Mouse (Mus musculus) ES-E14 (cell line): Measurements from ENCODE around the gene Adgre5. TPM values are rescaled to one million over a fixed set of nuclear protein-coding genes. Genes with fewer than 3 reads are reported as not detected.

ENCODE experiments used
- DNase-seq: peaks from one replicate; pipeline ENCODE4 v3.0.0-alpha.2; 2013; ENCODE audit warnings: low read depth, low spot score
- H3K27ac ChIP-seq: 2 replicates; pipeline ENCODE4 v1.5.1; 2012; ENCODE audit warnings: low read depth, mild to moderate bottlenecking, low read length, moderate library complexity, mixed read lengths; ENCODE audit not compliant: poor library complexity, insufficient read depth, severe bottlenecking
- H3K36me3 ChIP-seq: 2 replicates; pipeline ENCODE4 v1.6.1; 2012; ENCODE audit warnings: mild to moderate bottlenecking, low read length, moderate library complexity, mixed read lengths; ENCODE audit not compliant: control insufficient read depth, poor library complexity, insufficient read depth, severe bottlenecking
- H3K4me1 ChIP-seq, 2 experiments: fragments of 150-350 bp in 1 of 2; sonication (generic) in 1 of 2; 2 replicates each; pipeline ENCODE4 v1.6.1; 2012; ENCODE audit warnings: low read length in 2 of 2, mild to moderate bottlenecking in 1 of 2, mixed read lengths in 1 of 2; ENCODE audit not compliant: control insufficient read depth in 2 of 2, insufficient read depth in 2 of 2, poor library complexity in 1 of 2
- H3K4me3 ChIP-seq, 2 experiments: fragments of 150-350 bp in 1 of 2; sonication (generic) in 1 of 2; 2 replicates each; pipeline ENCODE4 v1.5.1; 2012; ENCODE audit warnings: low read length in 2 of 2, low read depth in 1 of 2, mild to moderate bottlenecking in 1 of 2, mixed read lengths in 1 of 2; ENCODE audit not compliant: insufficient read depth in 1 of 2, poor library complexity in 1 of 2, severe bottlenecking in 1 of 2
- H3K9ac ChIP-seq: 2 replicates; pipeline ENCODE4 v1.6.1; 2012; ENCODE audit warnings: low read depth, mild to moderate bottlenecking, low read length, mixed read lengths; ENCODE audit not compliant: poor library complexity, insufficient read depth, severe bottlenecking
- H3K9me3 ChIP-seq: fragments of 150-350 bp; sonication (generic); 2 replicates; pipeline ENCODE4 v1.6.1; 2012; ENCODE audit warnings: low read depth, mild to moderate bottlenecking, low read length; ENCODE audit not compliant: control insufficient read depth, insufficient read depth
- CHD2 ChIP-seq: IDR thresholded peaks from 2 replicates; pipeline ENCODE4 v1.6.1; 2014; ENCODE audit warnings: mild to moderate bottlenecking, low read depth, low read length, inconsistent platforms
- HCFC1 ChIP-seq: IDR thresholded peaks from 2 replicates; pipeline ENCODE4 v1.6.1; 2012; ENCODE audit warnings: low read length, inconsistent platforms, borderline replicate concordance; ENCODE audit not compliant: insufficient read depth
- MAFK ChIP-seq: IDR thresholded peaks from 2 replicates; pipeline ENCODE4 v1.6.1; 2014; ENCODE audit warnings: mild to moderate bottlenecking, low read depth, low read length, inconsistent platforms; ENCODE audit not compliant: insufficient read depth
- ZC3H11A ChIP-seq: IDR thresholded peaks from 2 replicates; pipeline ENCODE4 v1.6.1; 2012; ENCODE audit warnings: low read depth, mild to moderate bottlenecking, inconsistent platforms, low read length, borderline replicate concordance
- ZNF384 ChIP-seq: IDR thresholded peaks from 2 replicates; pipeline ENCODE4 v1.6.1; 2012; ENCODE audit warnings: low read depth, low read length, inconsistent platforms
- in situ Hi-C, 2 experiments: fragments of 600-800 bp; cut with MboI; formaldehyde crosslinking; loops; one replicate each; pipeline ENCODE4 v1.15.1; 2025; ENCODE audit warnings: low sequenced_read_pairs in 2 of 2, inconsistent platforms in 1 of 2; ENCODE audit not compliant: unreplicated experiment in 2 of 2
- total RNA-seq: library from RNA; depleted of rRNA; stranded (reverse); fragments of 300-350 nt; gene quantifications from 2 replicates; pipeline ENCODE4 v1.2.3, GENCODE M21; 2012

The Adgre5 gene
- total RNA-seq, 1 experiment, result 92.2 TPM

GRCm38 (mm10) chr8:83695351-83696106 is 45.6 kb downstream of the Adgre5 start:
- Histone ChIP-seq H3K9me3 (no peaks in the 10 kb centered on the region), H3K4me3 (no peak overlapping the region), H3K36me3 (peaks cover 6% of the 10 kb centered on the region; the same call in 1 of the 2 replicates), H3K4me1 (peaks cover 4 to 18% of the 10 kb centered on the region in 2 experiments; a peak in 3 of 4 replicates), H3K9ac (no peak overlapping the region), H3K27ac (no peak overlapping the region)
- TF ChIP-seq CHD2, result no peak
- no peak for TF ChIP-seq MAFK
- TF ChIP-seq ZNF384, result no peak
- TF ChIP-seq HCFC1, result no peak
- TF ChIP-seq ZC3H11A, result no peak
- in situ Hi-C loops, result no loop called here
- no peak for DNase-seq

- Histone ChIP-seq H3K36me3 (peaks cover 6% of the 10 kb centered on the region; the same call in 1 of the 2 replicates), H3K27ac (no peak overlapping the region), H3K9ac (no peak overlapping the region), H3K4me3 (no peak overlapping the region), H3K9me3 (no peaks in the 10 kb centered on the region), H3K4me1 (peaks cover 3 to 18% of the 10 kb centered on the region in 2 experiments; a peak in 3 of 4 replicates)
- no peak for DNase-seq
- in situ Hi-C loops, result no loop called here
- no peak for TF ChIP-seq HCFC1
- TF ChIP-seq CHD2, result no peak
- TF ChIP-seq ZNF384, result no peak
- no peak for TF ChIP-seq ZC3H11A
- TF ChIP-seq MAFK, result no peak
Measured at GRCm38 (mm10) chr8:83694369-83695160, 46.6 kb downstream of the Adgre5 start.

GRCm38 (mm10) chr8:83693609-83694236 is 47.4 kb downstream of the Adgre5 start:
- TF ChIP-seq CHD2, result no peak
- TF ChIP-seq HCFC1, result no peak
- no peak for TF ChIP-seq ZNF384
- TF ChIP-seq ZC3H11A, result no peak
- TF ChIP-seq MAFK, result no peak
- peaks cover 0 to 18% of the 10 kb centered on the region in 2 experiments; a peak in 2 of 4 replicates for H3K4me1 ChIP-seq
- H3K36me3 ChIP-seq, result peaks cover 6% of the 10 kb centered on the region; the same call in 1 of the 2 replicates
- H3K9me3 ChIP-seq, result no peaks in the 10 kb centered on the region
- no peak overlapping the region for H3K9ac ChIP-seq
- in situ Hi-C loops, result no loop called here
- no peak overlapping the region for H3K27ac ChIP-seq
- H3K4me3 ChIP-seq, result no peak overlapping the region
- no peak for DNase-seq

GRCm38 (mm10) chr8:83689264-83689663 is 51.9 kb downstream of the Adgre5 start:
- DNase-seq, result no peak
- TF ChIP-seq HCFC1, result no peak
- no peak for TF ChIP-seq ZNF384
- TF ChIP-seq MAFK, result no peak
- no peak for TF ChIP-seq CHD2
- no peak for TF ChIP-seq ZC3H11A
- H3K9ac ChIP-seq, result no peak overlapping the region
- in situ Hi-C loops, result no loop called here
- no peak overlapping the region for H3K4me3 ChIP-seq
- H3K4me1 ChIP-seq, result peaks cover 0 to 8% of the 10 kb centered on the region in 2 experiments; a peak in 1 of 4 replicates
- no peaks in the 10 kb centered on the region for H3K9me3 ChIP-seq
- H3K27ac ChIP-seq, result no peak overlapping the region
- H3K36me3 ChIP-seq, result peaks cover 6% of the 10 kb centered on the region; the same call in 1 of the 2 replicates
